Mouse (Mus musculus): Measurements from ENCODE around the gene Snap23.

Gene Snap23

DNA sequence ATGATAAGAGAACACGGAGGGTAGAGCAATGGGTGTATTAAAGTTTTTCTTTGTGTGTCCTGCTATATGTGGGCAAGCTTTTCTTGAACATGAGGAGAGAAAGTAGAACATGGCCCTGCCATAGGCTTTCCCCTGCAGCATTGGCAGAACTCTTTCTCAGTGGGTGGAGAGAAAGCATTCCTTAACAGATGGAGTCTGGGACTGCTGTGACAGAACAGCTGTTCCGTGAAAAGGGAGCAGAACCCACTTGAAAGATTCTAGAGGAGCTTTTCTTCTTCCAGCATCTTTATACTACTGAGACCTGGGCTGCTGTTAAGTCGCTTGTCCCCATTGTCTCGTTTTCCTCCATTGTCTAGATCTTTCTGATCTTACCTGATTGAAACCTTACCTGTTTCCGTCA is 22.3 kb downstream of the Snap23 start:
- no peak for DNase-seq

DNA sequence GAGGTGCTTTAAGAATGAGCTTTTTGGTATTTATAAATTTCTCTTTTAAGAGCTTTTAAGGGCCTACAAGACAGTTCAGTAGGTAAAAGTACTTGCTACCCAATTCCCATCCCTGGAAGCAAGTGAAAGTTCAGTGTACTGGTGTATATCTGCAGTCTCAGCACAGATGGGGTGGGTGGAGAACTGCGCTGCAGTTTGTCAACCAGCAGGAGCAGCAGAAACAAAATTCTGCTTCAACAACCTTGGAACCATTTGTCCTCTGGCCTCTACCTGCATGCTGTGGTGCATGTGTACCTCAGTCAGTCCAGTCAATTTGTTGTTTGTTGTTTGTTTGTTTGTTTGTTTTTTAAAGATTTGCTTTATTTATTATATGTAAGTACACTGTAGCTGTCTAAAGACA is 24.8 kb downstream of the Snap23 start:
- no peak for DNase-seq

DNA sequence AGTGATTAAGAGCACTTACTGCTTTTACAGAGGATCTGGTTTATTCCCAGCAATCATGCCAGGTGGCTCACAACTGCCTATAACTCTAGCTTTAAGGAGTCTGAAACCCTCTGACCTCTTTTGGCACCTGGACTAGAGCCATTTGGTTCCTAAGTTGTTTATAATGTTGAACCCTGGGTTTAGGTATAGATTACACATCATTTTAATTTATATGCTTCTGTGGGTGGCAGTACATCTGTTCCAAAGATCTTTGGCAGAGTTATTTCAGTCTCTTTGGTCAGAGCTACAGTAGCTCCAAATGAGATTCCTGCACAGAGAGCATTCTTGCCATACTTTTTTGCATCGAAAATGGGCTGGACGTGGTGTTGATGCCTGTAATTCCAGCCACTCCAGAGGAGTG is 30.3 kb downstream of the Snap23 start:
- no peak for DNase-seq

DNA sequence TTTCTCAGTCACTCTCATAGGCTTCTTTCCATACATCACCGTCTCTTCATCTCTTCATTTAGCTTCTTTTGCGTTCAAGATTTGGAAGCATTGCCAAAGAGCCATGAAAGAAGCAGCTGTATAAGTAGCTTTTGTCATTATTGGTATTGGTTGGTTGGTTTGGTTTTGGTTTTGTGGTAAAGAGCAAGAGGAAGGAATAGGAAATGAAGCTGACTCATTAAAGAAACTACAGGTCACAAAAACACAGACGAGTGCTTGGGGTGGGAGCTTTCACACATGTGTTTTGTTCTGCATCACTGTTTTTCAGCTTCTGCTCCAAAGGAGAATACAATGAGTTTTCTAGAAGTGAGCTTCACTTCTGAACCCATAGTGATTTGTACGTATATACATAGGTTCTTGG is 32.0 kb downstream of the Snap23 start:
- DNase-seq = no peak

DNA sequence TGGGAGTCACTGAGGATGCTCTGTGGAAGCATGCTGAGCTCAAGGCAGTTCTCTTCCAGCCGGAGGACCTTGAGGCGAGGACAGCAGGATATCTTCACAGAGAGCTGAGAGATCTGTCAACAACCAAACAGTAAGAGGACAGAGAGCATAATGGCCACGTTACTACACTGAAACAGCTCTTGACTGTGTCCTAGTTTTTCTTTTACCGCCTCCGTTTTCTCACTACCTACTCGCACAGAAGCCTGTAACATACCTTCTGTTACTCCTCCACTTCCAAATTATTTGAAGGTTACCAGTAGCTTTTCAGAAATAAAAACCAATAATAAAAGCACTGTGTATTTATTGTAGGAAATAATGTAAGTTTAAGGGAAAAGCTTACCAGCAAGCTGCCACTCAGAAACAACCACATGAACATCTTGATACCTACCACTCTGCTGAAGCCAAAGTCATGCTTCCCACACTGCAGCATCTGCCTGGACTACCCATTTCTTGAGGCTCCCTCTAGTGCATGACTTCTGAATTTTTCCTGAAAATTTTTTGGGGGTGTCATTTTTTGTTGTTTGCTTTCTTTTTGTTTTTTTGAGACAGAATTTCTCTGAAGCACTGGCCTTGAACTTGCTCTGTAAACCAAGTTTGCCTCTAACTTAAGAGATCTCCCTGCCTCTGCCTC is 38.7 kb downstream of the Snap23 start:
- DNase-seq = peak; percentile 16

DNA sequence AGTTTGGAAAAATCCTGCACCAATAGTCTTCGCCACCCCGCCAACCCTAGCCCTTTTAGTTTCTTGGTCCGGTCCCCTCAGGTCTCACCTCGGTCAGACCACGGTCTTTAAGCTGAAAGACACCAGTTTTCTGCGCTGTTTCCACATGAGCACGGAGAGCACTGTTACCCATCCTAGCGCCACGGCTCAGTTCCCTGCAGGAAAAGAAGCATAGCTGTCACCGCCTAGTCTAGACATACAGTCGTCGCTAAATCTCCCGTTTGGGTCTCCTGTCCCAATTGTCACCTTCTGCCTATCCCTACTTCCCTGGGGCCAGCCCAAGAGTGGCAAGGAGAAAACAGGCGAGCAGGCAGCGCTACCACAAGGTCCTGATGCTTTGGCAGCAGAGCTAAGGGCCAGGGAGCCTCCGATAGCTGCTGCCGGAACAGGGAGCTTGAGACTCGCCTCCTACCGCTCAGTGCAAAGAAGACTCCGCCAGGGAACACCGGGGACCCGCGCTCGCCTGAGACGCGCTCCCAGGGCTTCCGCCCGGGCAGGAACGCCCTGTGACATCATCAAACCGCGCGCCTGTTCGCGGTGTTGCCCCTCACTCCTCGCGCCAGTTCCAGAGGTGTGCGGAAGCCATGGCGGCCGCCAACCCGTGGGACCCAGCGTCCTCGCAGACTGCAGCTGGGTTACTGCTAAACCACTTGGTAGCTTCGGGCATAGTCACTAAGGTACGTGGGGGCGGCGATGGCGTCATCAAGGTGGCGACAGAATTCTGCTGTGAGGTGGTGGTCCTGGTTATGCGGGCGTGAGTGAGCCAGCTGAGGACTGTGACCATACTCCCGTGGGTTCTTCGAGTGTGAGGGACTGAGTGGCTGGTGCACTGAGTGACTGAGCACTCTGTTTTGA is 41.6 kb downstream of the Snap23 start, which contains the start of the genes Haus2 and Lrrc57:
Gene Haus2 (plus strand): TSS at position 554 of the 894 bp plus-strand sequence.
Gene Lrrc57 (minus strand): TSS at position 691 of the 894 bp plus-strand sequence.
- DNase-seq = peak; percentile 93

DNA sequence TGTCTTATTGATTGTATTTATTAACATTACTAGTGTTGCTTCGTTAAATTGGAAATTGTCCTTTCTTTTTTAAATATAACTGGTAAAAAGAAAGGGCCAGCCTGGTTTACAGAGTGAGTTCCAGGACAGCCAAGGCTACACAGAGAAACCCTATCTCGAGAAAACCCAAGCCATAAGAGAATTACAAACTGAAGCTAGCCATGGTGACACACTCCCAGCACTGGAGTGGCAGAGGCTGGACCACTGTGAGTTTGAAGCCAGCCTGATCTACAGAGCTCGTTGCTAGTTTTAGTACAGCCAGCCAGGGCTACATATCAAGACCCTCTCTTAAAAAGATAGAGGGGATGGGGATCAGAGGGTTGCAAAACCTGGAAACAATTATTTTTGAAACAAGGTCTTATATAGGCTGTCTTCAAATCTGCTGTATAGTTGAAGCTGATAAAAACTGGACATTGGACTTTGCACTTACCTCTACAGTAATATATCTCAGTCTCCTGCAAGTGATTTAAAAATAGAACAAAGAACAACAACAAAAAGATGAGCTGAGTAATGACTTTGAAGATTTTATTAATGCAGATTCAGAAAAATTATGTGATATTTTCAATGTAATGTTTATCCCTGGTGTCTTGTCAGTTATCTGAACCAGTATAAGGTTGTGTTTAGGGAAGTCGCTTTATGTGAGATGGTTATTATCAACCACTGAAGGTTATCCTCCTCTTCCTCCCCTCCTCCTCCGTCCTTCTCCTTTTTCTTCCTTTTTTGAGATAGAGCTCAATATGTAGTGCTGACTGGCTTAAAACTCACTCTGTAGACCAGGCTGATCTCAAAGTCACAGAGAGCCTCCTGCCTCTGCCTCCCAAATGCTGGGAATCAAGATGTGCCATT is 49.0 kb downstream of the Snap23 start:
- no peak for DNase-seq

DNA sequence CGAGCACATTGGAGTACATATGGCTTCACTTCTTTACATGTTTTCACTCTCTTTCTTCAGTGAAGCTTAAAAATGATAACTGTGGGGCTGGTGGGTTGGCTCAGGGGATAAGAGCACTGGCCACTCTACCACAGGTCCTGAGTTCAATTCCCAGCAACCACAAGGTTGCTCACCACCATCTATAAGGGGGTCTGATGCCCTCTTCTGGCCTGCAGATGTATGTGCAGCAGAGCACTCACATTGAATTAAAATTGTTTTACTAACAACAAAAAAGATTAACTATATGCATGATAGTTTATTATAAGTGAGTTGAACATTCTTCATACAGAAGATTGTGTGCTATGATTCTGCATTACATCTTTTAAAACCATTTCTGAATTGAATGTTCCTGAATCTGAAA is 52.1 kb downstream of the Snap23 start:
- DNase-seq = no peak

DNA sequence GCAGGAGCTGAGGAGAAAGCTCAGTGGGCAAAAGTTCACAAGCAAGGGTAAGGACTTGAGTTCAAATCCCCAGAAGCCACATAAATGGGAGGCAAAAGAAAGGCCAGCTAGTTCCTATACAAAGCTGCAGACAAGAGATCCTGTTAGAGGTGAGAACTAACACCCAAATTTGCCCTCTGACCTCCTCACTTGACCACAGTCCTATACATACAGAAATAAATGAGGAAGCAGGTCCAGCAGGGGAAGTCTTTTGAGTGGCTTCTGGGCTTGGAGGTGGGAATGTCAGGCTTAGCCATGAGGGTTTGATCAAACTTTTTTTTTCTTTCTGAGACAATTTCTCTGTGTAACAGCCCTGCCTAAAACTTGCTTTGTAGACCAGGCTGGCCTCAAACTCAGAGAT is 55.4 kb downstream of the Snap23 start:
- DNase-seq = no peak

DNA sequence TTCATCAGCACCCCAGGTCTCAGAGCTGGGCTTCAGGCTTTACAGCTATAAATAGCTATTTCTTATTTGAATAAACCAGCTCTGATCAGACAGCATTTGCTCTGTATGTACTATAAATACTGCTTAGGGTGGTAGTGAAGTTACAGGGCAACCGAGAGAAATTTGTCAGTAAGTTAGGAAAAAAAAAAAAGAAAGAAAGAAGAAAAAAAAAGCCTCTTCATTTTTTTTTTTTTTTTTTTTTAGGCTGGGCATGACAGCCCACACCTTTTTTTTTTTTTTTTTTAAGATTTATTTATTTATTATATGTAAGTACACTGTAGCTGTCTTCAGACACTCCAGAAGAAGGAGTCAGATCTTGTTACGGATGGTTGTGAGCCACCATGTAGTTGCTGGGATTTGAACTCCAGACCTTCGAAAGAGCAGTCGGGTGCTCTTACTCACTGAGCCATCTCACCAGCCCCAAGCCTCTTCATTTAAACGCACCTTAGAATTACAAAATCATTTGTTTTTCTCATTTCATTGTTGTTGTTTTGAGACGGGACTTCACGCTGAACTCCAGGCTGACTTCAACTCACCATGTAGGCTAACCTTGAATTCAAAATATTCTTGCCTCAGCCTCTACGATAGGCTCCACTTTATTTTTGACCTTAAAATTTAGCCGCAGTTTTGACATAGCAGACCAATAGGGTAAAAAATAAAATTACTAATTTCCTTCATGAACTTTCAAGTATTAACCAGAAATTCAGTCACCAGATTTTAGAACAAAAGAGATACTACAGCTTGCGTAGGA is 60.8 kb downstream of the Snap23 start:
- DNase-seq = no peak

DNA sequence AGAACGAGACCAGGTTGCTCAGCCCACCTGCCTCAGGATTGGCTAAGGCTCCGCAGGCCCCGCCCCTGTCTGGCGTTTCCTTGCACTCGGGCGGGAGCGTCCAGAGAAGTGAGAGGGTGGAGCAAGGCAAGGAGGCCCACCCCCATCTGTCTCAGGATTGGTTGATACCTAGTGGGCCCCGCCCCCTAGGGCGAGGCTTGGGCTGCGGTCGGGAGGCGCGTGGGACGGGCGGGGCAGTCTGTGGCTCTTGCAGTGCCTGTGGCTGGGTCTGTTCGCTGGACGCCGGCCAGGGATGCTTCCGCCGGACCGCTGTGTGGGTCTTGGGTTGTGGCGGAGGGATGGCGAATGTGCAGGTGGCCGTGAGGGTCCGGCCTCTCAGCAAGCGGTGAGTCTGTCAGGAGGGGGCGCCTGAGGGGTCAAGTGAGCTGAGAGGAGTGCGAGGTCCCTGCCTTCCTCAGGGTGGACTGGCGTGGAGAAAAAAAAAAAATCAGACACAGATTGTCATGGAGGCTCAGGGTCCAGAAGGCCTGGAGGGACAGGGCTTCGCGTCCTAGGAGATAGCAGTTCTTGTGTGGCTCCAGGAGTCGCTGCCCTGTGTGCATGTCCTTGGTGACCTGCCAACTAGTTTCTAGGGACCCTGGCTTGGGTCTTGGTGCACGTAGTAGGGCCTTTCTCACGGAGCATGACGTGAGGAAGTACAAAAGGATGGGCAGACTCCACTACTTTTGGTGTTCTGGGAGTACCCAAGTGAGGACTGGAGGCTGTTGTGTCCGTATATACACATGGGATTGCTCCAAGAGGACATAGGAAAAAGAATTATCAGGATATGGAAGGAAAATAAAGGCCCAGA is 61.6 kb downstream of the Snap23 start, which contains the start of gene Stard9:
Gene Stard9 (plus strand): TSS at position 236 of the 850 bp plus-strand sequence.
- peak; percentile 99 for DNase-seq

DNA sequence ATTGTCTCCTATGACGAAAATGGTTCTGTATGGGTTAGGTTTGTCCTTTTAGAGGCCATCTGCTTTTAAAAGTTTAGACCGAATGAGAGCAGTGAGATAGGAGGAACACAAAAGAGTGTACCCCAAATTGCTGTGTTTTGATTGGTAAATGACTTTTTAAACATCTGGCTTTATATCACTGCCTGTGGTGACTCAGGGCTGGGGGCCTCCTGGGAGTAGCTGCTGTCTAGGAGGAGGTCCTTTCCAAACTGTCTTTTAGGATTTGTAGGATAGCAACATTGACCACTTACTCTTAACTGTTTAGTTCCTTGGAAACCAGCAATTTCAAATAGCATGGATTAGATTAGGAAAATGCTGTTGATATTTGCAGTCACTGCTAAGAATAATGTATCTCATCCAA is 62.8 kb downstream of the Snap23 start:
- no peak for DNase-seq

DNA sequence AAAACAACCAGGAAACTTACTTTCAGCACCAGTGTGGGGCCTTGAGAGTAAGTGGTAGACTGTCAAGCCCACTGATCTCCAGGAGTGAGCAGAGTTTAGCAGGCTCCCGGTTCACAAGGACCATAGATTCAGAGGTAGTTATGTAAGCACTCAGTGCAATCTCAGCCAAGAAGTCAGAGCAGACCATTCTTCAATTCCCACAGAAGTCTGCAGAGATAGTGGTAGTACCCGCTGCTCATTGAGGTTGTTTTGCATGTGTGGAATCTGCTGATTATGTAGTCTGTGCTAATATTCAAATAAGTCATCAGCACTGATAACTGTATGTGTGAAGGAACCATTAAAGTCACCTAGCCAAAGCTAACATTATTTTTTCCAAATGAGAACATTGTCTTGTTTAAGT is 63.2 kb downstream of the Snap23 start:
- no peak for DNase-seq

DNA sequence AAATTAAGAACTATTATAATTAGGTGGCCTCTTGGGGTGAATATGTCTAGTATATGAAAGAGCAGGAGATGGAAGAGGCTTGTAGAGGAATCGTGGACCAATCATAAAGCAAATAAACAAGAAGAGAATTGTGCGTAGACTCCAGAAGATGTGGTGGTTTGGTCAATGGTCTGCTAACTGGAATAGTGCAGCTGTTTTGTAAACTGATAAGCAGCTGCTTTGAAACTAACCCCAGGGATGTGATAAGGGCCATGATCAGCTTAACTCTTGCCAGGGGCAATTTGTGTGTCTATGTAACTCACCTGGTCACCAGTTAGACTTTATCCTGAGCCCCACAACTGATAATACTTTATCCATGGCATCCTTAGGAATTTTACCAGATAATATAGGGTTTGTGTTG is 64.0 kb downstream of the Snap23 start:
- no peak for DNase-seq

DNA sequence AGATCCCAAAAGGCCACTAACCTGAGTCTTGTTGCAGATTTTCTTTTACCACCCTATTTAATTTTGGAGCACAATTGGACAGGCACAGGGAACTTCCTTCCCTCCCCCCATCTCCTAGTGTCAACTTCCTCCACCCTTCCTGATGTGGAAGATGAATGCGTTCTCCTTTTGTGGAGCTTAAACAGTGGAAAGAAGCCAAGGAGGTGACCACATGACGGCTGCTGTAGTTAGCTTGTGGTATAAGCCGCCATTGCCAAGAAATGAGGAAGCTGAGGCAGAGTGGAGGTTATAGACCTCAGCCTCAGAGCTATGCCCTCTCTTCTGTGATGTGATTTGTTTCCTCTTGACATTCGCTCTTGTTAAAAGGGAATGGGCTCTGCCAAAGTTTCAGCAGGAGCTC is 64.5 kb downstream of the Snap23 start:
- DNase-seq = no peak

DNA sequence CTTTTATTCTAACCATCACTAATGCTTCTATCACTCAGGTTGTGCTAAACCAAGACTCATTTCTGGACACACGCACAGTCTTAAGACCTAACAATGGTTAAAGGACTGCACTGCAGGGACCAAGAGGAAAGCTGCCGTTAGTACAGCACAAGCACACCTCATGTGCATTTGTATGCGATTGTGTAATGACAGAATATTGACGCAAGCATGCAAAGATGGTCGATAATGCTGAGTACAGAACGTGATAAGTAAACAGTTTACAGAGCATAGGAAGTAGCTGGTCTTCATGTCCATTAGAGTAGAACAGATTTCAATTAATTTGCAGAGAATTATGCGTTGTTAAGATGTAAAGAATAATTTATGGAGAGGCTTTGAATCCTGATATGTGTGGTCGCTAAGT is 73.4 kb downstream of the Snap23 start:
- DNase-seq = no peak

DNA sequence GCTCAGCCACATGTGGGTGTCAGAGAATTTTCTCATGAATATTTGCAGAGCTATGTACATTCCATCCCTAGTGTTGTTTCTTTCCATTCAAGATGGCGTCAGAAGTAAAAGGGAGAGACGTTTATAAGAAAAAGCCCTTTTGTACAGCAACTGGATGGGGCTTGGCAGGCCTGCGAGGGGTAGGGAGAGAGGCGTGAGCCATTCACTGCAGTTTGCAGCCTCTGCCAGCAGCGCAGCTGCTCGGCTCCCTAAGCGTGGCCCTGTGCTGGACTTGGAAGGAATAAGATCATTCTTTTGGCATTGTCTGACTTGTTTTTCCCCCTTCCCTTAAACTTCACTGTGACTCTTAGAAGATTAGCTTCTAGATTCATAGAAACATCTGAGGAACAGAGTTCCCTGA is 76.4 kb downstream of the Snap23 start:
- DNase-seq = no peak

DNA sequence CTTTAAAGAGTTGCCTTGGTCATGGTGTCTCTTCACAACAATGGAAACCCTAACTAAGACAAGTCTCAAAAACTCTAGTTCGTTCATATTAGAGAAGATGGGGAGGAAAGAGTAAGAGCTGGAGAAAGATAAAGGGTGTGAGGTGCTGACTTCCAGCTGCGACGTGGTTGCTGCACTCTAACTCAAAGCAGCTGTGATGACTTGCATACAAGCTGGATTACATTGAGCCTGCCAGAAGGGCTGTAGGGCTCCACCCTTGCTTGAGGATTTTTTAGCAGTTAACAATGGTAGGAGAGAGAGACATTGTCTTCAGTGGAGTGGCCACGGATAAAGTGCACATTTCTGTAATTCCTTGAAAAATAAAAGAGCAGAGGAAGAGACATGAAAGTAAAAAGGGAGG is 79.3 kb downstream of the Snap23 start:
- no peak for DNase-seq
